Mouse (Mus musculus): ENCODE measurements around the gene Tox4.
"Not testable (repeated sequence)": the region's sequence is repeated elsewhere in the genome, so short reads cannot be mapped to it uniquely, and the experiment has no call there.

The Tox4 gene

DNA sequence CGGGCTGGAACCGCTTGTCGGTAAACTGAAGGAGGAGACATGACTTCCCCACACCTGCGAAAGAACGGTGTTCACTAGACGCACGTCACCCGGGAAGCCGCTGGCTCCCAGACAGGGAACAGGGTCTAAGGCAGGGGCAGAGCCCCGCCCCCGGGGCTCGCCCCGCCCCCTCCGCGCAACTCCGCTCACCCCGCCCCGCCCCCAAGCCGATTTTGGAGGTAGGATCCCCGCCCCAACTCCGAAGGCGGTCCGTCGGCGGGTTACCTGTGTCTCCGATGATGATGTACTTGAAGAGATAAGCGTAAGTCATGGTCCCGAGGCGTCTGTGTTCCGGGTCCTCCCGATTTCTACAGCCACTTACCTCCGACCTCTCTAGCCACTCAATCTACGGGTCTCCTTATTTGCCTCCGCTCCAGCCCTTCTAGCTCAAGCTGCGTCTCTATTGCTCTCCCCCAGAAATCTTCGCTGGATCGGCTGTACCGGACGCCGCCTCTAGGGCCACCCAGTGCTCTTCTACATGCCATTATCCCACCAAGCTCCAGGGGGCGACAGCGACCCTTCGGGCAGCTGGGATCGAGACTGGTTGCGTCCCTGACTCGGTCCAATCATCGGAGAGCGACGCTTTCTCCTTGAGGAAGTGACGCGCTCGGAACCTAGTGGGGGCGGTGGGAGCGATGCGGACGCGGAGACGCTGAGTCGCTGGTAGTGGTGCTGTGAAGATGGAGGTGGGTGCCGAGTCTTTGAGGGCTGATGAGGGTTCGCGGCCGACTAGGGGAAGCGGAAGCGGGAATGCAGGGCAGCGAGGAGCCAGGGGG lies at the start of gene Tox4, which contains the start of gene Rab2b:
Gene Tox4, plus strand, starts transcription at position 215 of the 815 bp plus-strand sequence.
Gene Rab2b, minus strand, starts transcription at position 614 of the 815 bp plus-strand sequence.
- peak; percentile 97 to 98 for DNase-seq (ENCODE audit: low spot score in 2 of 2)

DNA sequence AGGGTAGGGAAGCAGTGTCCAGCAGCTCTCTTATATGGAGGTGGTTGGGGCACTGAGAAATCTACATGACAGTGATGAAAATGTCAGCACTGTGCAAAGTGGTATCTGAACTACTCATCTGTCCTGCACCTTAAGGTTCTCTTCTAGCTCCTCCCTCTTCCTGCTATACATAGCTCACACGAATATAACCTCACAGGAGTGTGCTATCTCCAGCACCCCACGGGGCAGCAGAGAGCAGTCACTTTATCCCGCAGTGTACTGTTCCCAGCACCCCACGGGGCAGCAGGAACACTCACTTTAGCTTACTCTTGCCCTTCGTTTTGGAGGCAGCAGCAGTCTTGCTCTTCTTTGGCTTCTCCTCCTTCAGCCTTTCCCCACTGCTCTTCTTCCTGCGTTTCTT lies 46.7 kb upstream of the Tox4 start:
- DNase-seq (ENCODE audit: low spot score in 2 of 2), result no peak

DNA sequence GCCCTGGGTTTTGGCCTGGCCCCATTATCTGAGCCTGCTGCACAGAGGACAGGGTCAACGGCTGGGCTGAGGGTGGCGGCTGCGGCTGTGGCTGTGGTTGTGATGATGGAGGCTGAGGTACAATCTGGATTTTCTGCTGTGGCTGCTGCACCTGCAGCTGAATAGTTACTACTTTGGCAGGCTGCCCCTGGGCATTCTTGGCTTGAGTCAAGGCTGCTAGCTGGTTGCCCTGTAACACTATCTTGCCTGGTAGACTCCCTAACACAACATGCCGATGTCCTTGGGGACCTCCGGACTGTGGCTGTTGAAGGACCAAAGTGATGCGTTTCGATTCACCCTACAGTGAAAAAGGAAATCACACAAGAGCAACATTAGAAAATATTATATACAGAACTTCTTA lies 43.8 kb upstream of the Tox4 start:
- peak in 1 of 2 experiments; percentile 23 for DNase-seq (ENCODE audit: low spot score in 2 of 2)

DNA sequence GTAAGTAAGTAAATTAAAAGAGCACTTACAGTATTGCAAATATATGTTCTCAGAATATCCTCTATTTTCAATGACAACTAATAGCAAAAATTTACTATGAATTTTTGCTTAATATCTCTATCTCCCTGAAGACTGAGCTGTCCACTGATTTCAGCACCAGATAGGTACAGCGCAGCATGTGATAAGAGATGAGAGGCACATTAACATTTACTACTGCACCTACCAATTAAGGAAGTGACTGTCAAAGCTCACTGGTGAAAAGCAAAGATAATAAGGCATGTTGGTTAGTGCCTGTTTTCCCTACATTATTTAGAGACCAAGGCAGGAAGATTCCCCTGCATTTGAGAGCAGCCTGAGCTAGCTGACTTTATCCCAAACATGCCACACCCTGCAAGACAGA lies 42.7 kb upstream of the Tox4 start:
- no peak for DNase-seq (ENCODE audit: low spot score in 2 of 2)

DNA sequence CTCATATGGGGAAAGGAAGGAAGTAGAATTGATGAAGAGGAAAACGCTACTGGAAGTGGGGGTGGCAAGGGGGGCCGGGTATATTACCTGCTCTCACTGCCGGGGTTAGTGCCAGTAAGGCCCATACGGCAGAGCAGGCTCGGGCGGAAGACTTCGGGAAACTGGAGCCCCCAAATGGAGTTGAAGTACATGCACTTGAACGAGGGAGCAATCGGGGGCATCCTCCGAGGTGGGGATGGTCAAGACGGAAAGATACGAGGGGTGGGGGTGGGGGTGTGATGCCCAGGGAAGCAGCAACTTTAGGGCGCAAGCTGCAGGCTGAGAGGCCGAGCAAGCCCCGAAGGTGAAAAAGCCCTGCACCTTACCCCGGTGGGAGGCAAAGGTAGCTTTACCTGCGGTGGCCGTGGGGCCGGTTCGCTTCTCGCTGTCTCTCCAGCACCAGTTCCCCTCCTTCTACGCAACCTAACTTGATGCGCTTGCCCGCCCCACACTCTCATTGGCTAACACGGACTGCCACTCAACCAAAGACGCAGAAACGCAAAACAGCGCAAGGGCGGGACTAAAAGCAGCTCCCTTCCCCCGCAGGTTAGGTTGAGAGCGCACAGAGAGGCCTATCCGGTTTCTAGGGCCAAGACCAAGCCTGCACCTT lies 34.8 kb upstream of the Tox4 start:
- DNase-seq (ENCODE audit: low spot score in 2 of 2), result peak; percentile 98 to 100

DNA sequence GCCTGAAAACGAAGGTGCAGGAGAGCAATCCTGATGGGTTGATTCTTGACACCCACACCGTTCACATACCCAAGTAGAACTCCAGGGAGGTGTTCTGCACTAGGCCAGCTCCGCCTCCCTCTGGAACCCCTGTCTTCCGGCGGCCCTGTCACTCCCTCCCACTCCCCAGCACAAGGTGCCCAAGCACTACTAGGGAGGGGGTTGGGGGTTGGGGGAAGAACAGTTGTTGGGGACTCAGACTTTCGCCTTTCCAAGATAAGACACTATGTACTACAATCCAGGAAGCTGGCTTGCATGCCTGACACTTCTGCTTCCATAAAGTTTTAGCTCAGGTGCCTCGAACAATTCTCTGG lies 34.3 kb upstream of the Tox4 start:
- no peak for DNase-seq (ENCODE audit: low spot score in 2 of 2)

DNA sequence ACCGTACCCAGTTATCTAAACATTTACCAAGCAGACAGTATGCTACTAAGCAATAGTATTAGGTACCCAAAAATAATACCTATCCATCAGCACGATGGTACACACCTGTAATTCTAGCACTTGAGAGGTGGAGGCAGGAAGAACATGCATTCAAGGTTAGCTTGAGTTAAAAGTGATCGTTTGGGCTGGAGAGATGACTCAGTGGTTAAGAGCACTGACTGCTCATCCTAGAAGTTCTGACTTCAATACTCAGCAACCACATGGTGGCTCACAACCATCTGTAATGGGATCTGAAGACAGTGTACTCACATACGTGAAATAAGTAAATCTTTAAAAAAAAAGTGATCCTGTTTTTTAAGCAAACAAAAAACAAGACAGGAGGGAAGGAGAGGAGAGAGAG lies 32.8 kb upstream of the Tox4 start:
- no peak for DNase-seq (ENCODE audit: low spot score in 2 of 2)

DNA sequence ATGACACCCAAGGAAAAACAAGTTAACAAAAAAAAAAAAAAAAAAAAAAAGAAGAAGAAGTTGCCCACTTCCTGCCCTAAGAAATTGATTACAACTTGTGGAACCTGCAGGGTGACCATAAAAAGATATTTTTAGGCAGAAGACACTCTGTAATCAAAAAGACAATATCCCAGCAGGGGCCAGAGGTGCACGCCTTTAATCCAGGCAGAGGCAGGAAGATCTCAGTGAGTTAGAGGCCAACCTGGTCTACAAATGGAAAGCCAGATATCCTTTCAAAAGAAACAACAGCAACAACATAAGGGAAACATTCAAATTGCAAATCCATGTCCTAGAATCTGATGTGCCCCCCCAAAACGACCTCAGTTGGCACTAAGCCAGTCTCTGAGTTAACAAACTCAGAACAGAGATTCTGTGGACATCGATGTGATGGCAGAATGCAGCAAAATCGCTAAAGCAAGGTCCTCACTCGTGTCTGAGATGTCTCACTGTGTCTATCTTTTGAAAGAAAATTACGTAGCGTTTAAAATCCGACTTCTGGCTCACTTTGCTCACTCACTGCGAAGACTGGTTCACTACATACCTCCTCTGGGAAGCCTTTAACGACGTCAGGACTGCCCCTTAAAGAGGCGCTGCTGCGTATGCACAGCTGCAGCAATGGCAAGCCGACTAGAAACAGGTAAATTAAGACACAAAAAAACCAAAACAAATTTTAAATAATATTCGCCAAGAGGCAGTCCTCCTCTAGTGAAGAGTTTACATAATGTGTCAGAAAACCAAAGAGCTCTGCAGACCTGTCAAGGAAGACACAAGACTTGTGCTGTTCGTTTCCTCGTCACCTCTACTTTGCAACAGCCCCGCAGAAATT lies 22.4 kb upstream of the Tox4 start:
- DNase-seq (ENCODE audit: low spot score in 2 of 2), result no peak

DNA sequence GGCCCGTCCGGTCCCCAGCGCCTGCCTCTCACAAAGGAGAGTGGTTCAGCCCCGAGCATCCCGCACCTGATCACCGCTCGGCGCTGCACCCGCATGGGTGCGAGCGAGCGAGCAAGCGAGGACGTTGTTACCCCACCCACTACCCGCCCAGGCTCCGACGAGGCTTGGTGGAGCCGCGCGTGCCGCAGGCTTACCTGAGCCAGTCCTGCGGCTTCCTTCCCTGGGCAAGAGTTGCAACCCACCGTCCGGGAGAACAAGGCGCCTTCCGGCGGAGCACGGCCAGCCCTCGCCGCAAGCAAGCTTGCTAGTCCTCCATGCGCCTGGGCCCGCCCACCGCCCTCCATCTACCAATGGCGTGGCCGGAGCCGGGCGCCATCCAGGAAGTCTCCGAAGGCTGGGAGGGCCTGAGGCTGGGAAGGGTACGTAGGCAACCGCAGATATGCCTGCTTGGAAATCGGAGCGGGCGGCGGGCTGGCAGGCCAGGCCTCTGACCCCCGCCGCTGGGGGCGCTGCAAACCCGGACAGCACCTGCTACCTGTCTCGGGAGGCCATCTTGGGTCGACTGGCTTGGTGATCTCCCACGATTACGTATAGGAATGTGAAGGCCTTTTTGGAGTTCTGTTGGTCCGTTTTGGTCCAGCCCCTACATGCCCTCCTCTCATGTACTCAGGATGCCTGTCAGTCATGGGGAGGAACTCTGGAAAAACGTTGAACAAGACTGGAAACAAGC lies 21.3 kb upstream of the Tox4 start, which contains the start of gene Chd8:
Gene Chd8, minus strand, starts transcription at position 297 of the 730 bp plus-strand sequence.
- DNase-seq (ENCODE audit: low spot score in 2 of 2), result peak; percentile 96 to 98

DNA sequence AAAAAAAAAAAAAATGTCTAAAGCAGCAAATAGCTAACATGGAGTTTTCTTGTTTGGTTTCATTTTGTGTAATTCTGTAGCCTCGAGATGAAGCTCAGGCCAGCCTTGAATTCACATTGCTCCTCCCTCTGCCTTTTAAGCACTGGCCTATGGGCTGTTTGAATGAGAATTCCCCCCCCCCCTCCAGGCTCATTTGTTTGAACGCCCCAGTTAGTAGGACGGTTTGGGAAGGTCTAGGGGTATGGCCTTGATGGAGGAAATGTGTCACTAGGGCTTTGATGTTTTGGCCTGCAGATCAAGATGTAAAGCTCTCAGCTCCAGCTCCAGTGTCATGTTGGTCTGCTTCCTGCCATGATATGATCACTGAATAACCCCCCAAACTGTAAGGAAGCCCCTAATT lies 6.2 kb upstream of the Tox4 start:
- no peak for DNase-seq (ENCODE audit: low spot score in 2 of 2)

DNA sequence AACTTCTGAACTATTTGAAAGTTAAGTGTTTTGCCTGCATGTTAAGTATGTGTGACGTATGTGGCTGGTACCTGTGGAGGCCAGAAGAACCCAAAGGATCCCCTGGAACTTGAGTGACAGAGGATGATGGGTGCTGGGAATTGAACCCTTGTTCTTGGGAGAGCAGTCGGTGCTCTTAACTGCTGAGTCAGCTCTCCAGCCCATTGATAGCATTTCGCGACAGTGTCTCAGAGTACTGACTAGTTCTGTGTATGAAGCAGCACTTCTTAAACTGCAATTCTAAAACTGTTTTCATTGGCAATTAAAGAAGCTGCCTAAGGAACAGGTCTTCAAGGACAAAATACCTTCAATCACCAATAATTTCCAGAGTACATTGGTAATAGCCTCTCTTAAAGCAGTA lies 1.7 kb upstream of the Tox4 start:
- no peak for DNase-seq (ENCODE audit: low spot score in 2 of 2)

DNA sequence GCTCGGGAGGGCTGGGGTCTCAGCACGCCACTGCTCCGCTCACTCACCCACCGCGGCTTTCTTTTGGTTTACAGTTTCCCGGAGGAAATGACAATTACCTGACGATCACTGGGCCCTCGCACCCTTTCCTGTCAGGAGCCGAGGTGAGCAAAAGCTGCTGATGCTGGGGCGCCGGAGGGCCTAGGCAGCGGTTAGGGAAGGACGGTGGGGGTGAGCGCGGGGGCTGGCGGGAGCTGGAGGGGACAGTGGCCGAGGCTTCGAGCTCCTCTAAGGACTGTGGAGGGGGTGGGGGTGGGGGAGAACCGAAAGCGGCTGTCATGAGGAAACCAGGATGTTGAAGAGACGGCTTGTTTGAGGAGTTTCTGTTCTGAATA lies 788 bp downstream of the Tox4 start:
- no peak for DNase-seq (ENCODE audit: low spot score in 2 of 2)

DNA sequence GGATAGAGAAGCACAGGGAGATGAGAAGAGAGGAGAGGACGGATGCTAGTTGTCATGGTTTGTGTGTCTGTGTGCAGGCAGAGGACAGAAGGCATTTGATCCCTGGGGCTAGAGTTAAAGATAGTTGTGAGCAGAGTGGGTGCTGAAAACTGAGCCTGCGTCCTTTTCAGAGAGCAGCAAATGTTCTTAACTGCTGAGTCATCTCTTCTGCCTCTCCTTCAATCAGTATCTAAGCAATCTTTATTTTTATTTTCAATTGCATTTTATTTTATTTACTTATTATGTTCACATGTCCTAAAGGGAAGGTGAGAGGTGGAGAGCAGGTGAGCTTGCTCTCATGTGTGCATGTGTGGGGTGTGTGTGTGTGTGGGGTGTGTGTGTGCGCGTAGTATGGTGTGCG lies 4.7 kb downstream of the Tox4 start:
- DNase-seq (ENCODE audit: low spot score in 2 of 2), result no peak

DNA sequence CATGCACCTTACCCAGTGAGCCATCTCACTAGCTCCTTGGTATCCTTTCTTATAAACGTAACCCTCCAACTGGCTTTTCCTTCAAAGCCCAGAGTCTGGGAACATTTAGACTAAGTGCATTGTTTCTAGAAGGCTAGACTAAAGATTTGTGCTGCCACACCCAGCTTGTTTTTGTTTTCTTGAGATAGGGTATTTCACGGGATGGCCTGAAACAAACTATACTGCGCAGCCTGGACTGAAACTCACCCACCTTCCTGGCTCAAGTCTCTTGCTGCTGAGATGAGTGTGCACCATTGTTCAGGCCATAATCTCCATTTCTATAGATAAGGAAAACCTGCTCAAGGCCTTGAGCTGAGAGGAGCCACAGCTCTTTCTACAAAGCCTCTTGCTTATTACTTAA lies 5.2 kb downstream of the Tox4 start:
- no peak for DNase-seq (ENCODE audit: low spot score in 2 of 2)

DNA sequence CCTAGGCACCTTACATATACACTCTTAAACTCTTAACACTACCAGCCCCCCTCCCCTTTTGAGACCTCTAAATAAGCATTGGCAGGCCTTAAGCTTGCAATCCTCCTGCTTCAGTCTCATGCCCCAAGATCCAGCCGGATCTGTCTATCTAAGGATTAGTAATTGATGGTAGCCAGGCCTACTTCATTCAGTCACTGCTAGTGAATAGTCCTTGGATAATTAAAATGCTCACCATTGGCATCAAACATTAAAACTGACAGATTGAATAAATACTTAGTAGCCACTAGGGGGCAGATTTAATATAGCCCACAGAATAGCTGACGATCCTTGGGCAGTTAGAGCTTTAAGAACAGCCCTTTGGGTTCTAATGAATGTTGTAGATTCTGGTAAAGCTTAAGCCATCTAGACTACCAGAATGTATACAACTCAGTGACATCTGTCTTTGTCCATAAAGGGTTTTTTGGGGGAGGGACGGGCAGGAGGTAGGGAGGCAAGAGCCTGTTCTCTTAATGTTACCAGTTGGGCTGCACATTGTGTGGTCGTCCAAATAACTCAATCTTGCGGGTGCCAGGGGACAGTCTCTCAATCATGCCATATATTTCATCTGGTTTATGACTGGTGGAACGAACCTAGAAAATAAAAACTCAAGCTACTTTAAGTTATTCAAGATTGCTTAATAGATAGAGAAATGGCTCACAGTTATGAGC lies 16.8 kb downstream of the Tox4 start:
- no peak for DNase-seq (ENCODE audit: low spot score in 2 of 2)

DNA sequence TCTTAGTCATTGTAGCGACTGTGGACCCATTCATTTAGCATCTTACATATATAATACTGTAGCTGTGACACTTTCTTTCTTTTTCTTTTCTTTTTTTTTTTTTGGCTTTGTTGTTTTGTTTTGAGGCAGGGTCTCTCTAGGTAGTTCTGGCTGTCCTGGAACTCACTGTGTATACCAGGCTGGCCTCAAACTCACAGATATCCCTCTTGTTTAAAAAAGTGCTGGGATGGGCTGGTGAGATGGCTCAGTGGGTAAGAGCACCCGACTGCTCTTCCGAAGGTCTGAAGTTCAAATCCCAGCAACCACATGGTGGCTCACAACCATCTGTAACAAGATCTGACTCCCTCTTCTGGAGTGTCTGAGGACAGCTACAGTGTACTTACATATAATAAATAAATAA lies 24.6 kb downstream of the Tox4 start:
- not testable (repeated sequence) for DNase-seq (ENCODE audit: low spot score in 2 of 2)

DNA sequence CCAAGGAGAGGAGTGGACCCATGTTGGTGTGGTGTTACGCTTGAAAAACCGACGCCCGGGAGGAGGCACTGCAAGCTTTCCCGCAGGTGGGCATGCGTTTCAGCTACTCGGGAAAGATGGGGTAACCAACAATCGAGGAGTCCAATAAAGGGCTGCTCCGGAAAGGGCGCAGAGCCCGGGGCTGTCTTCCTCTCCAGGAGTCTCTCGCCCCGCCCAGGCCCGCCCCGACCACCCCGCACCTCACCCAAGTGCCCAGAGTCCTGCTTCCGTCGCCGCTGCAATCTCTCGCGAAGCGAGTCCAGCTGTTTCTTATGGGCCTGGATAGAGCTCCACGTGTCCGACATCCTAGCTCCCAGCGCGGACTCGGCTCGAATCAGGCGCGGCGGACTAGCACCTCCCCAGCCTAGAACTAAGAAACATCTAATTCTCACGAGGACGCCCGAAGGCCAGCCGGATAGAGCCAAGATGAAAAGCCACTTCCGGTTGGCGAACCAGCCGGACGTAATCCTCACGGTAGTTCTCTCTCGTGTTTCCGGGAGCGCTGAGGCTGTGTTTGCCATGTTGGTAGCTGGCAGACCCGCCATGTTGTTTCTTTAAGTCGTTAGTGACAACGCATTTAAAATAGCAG lies 25.8 kb downstream of the Tox4 start, which contains the start of gene Mettl3:
Gene Mettl3, minus strand, starts transcription at position 485 of the 628 bp plus-strand sequence.
- peak; percentile 85 to 90 for DNase-seq (ENCODE audit: low spot score in 2 of 2)

DNA sequence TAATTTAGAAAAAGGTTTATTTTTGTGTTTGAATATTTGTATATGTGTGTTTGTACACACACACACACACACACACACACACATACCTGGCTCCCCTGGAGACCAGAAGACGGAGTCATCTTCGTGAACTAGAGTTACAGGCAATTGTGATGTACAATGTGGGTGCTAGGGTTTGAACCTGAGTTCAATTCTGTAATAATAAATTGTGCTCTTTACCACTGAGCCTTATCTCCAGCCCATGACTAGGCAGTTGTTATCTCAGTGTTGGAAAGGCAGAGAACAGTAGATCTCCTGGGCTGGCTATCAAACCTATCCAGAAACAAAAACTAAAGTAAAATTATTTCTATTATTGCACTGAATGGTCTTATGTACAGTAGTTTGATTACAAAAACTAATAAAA lies 27.2 kb downstream of the Tox4 start:
- DNase-seq (ENCODE audit: low spot score in 2 of 2), result no peak

DNA sequence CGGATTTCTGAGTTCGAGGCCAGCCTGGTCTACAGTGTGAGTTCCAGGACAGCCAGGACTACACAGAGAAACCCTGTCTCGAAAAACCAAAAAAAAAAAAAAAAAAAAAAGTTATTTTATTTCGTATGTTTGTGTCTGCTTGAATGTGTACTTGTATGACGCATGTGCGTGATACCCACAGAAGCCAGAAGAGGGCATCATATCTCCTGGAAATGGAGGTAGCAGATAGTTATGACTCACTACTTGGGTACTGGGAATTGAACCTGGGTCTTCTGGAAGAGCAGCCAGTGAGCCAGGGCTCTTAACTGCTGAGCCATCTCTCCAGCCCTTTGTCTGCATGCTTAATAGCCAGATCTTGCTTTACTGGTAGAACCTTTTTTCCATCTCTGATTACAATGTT lies 31.4 kb downstream of the Tox4 start:
- DNase-seq (ENCODE audit: low spot score in 2 of 2), result not testable (repeated sequence)

DNA sequence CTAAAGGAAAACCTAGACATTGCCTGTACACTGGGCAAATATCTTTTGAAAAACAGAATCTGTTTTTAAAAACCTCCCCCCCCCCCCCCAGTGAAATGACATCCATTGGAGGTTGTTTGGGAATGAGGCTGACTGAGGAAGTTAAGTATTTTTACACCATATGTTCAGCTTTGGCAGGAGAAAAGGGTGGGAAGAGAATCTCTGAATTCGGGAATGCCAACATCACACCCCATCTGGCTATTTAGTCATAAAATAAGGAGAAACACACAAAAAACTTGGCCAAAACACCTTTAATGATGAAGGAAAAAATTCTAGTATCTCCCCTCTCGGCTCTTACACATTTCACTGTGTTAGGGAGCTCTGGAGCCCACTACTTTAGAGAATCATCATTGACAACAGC lies 32.0 kb downstream of the Tox4 start:
- no peak for DNase-seq (ENCODE audit: low spot score in 2 of 2)
